Mouse (Mus musculus) G1E (cell line): Measurements from ENCODE around the gene Sec14l3.

ENCODE experiments used
- CTCF ChIP-seq: IDR thresholded peaks from 2 replicates; pipeline ENCODE4 v1.5.1; 2012; ENCODE audit warnings: low read depth, low read length, inconsistent platforms, mixed read lengths
- GATA1 ChIP-seq: IDR thresholded peaks from 2 replicates; pipeline ENCODE4 v1.6.1; 2012; ENCODE audit warnings: borderline replicate concordance, low read length, inconsistent platforms, mixed read lengths
- GATA2 ChIP-seq: IDR thresholded peaks from 2 replicates; pipeline ENCODE4 v1.6.1; 2012; ENCODE audit warnings: low read depth, low read length, inconsistent platforms, borderline replicate concordance
- POLR2AphosphoS5 ChIP-seq: IDR thresholded peaks from 2 replicates; pipeline ENCODE4 v1.6.1; 2012; ENCODE audit warnings: low read depth, low read length, inconsistent platforms; ENCODE audit not compliant: insufficient replicate concordance
- TAL1 ChIP-seq: conservative IDR thresholded peaks from 2 replicates; pipeline ENCODE4 v1.6.1; 2012; ENCODE audit warnings: low read depth, low read length, inconsistent platforms, mixed read lengths

DNA sequence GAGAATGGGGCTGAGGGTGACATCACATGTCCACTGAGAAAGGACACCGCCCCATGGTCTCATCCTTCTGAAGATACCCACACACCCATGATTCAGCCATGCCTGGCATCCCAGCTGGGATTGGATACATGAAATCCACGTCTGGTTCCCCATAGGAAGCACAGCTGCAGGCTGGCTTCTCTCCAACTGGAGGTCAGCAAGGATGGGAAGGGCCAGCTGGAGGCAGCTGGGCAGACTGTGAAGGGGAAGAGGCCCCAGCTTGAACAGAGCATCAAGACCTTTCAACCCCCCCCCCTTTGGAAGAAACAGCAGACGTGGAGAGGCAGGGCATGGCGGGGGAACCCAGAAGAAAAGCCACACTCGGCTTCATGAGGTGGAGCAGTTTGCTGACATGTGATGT lies 18.1 kb upstream of the Sec14l3 start:
- TF ChIP-seq GATA1 = no peak
- TF ChIP-seq CTCF = no peak
- no peak for TF ChIP-seq POLR2AphosphoS5
- no peak for TF ChIP-seq TAL1
- no peak for TF ChIP-seq GATA2
